15 mouse cellular contexts compared by ENCODE assay signal in the genomic region with DNA sequence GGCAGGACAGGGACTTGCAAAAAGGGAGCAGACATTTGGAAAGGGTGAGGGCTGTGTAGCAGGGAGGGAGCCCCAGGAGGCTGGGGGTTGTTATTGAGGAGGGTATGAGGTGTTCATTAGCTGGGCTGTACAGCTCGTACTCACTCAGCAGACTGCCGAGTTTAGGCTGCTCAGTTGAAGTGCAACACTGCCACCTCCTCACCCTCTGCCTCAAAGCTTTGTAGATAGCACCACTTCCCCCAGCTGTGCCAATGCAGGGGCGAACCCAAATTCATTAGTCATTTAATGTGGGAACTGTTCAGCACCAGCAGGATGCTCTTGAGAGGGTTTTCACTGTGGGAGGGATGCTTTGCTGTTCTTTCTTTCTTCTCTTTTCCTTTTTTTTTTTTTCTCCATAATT.
A peak's percentile ranks its signal among the peaks of the same experiment; 100 is the strongest.
DNase-seq lines count a peak whose midpoint lies in the region; ATAC-seq and TF ChIP-seq lines count a peak whose summit lies in the region.
"Had no signal": no experiment of that assay in that cellular context is flagged by ENCODE, and none has a peak within 500 bp of the region (broad histone marks: within the 10 kb centered on the region; RNA-seq: fewer than 3 reads in every experiment).

No protein-coding gene starts in this region.

- H3K4me3 ChIP-seq in hindbrain, postnatal 0 days (ENCODE audit: low read length) = no peak overlapping the region
- H3K4me3 ChIP-seq in hindbrain, embryonic 14.5 days (replicated peaks; ENCODE audit: low read length) = no peak overlapping the region
- H3K4me3 ChIP-seq: embryonic facial prominence, embryonic 10.5 days; intestine, embryonic 15.5 days; midbrain, embryonic 10.5 days had no signal

- H3K36me3 ChIP-seq in hindbrain, postnatal 0 days (ENCODE audit: insufficient read depth, low read length) = no peaks in the 10 kb centered on the region
- no peaks in the 10 kb centered on the region for H3K36me3 ChIP-seq in hindbrain, embryonic 14.5 days (replicated peaks; ENCODE audit: control insufficient read depth, insufficient read depth)
- H3K36me3 ChIP-seq: embryonic facial prominence, embryonic 10.5 days; intestine, embryonic 15.5 days; midbrain, embryonic 10.5 days had no signal

- no peak for ATAC-seq in hindbrain, postnatal 0 days
- no peak for ATAC-seq in hindbrain, embryonic 14.5 days (ENCODE audit: low FRiP score)
- ATAC-seq: CD4-positive, CD25-positive, alpha-beta regulatory T cell, adult 4 months; intestine, embryonic 15.5 days had no signal

- no peaks in the 10 kb centered on the region for H3K4me1 ChIP-seq in hindbrain, postnatal 0 days (ENCODE audit: insufficient read depth, low read length)
- no peaks in the 10 kb centered on the region for H3K4me1 ChIP-seq in hindbrain, embryonic 14.5 days (replicated peaks; ENCODE audit: control insufficient read depth, insufficient read depth, low read length)
- H3K4me1 ChIP-seq: embryonic facial prominence, embryonic 10.5 days; intestine, embryonic 15.5 days; midbrain, embryonic 10.5 days had no signal

- peak; percentile 20 to 52 for DNase-seq in frontal cortex, postnatal 25 days (ENCODE audit: low spot score in 2 of 2)
- peak; percentile 84 to 86 for DNase-seq in layer of hippocampus, adult 8-10 months (ENCODE audit: low spot score in 2 of 2)
- DNase-seq in left cerebral cortex, adult 8-10 months (ENCODE audit: low spot score in 2 of 2) = peak; percentile 45 to 89
- DNase-seq in right cerebral cortex, postnatal 25 days = peak; percentile 70
- DNase-seq in hindbrain, postnatal 0 days (ENCODE audit: low spot score) = no peak
- no peak for DNase-seq in lung, postnatal 14 days
- DNase-seq in hindbrain, embryonic 14.5 days (ENCODE audit: low spot score) = no peak
- DNase-seq: adrenal gland, postnatal 14 days; cerebellum, postnatal 10 days; thymus, postnatal 14 days had no signal

- no peak overlapping the region for H3K9ac ChIP-seq in hindbrain, postnatal 0 days (replicated peaks; ENCODE audit: low read length)
- no peak overlapping the region for H3K9ac ChIP-seq in hindbrain, embryonic 14.5 days
- H3K9ac ChIP-seq: intestine, embryonic 15.5 days had no signal

- no peak overlapping the region for H3K27ac ChIP-seq in hindbrain, postnatal 0 days
- H3K27ac ChIP-seq in hindbrain, embryonic 14.5 days = no peak overlapping the region
- H3K27ac ChIP-seq: embryonic facial prominence, embryonic 10.5 days; intestine, embryonic 15.5 days; kidney, postnatal 0 days; midbrain, embryonic 10.5 days had no signal

- no peaks in the 10 kb centered on the region for H3K27me3 ChIP-seq in hindbrain, postnatal 0 days (ENCODE audit: insufficient read depth, low read length)
- H3K27me3 ChIP-seq in hindbrain, embryonic 14.5 days (ENCODE audit: control insufficient read depth, insufficient read depth, low read length) = no peaks in the 10 kb centered on the region
- H3K27me3 ChIP-seq: intestine, embryonic 15.5 days had no signal

- no peak overlapping the region for H3K4me2 ChIP-seq in hindbrain, postnatal 0 days (ENCODE audit: low read depth, low read length)
- no peak overlapping the region for H3K4me2 ChIP-seq in hindbrain, embryonic 14.5 days (replicated peaks)
- H3K4me2 ChIP-seq: intestine, embryonic 15.5 days had no signal

- TF ChIP-seq CTCF in hindbrain, postnatal 0 days (IDR thresholded peaks at IDR 0.05; ENCODE audit: low read depth) = no peak

- 65% methylated on average over 3 of the region's 3 CpGs for WGBS in hindbrain, postnatal 0 days
- 61% methylated on average over 3 of the region's 3 CpGs for WGBS in hindbrain, embryonic 14.5 days

- no peaks in the 10 kb centered on the region for H3K9me3 ChIP-seq in hindbrain, postnatal 0 days (ENCODE audit: low read length)
- H3K9me3 ChIP-seq in hindbrain, embryonic 14.5 days (ENCODE audit: control insufficient read depth, low read length) = no peaks in the 10 kb centered on the region
- H3K9me3 ChIP-seq: embryonic facial prominence, embryonic 10.5 days; intestine, embryonic 15.5 days; midbrain, embryonic 10.5 days had no signal

Comparison
In these comparisons a context has a peak if more than half of its experiments do, and no peak if none do; other contexts are left out.
1. DNase-seq: peak in frontal cortex, postnatal 25 days (2 of 2), layer of hippocampus, adult 8-10 months (2 of 2), left cerebral cortex, adult 8-10 months (2 of 2) and right cerebral cortex, postnatal 25 days (single experiment); none in hindbrain, postnatal 0 days (single experiment), lung, postnatal 14 days (single experiment) and hindbrain, embryonic 14.5 days (single experiment).